Mouse (Mus musculus) CH12.LX (cell line): ENCODE data around the gene Rer1. TPM values are rescaled to one million over a fixed set of nuclear protein-coding genes. Genes with fewer than 3 reads are reported as not detected.

Source experiments
- DNase-seq: peaks from one replicate; pipeline ENCODE4 v3.0.0-alpha.2; 2013; ENCODE audit errors: extremely low read depth
- H3K27ac ChIP-seq: 2 replicates; pipeline ENCODE4 v1.5.1; 2012; ENCODE audit warnings: low read depth, mild to moderate bottlenecking, control low read depth, moderate library complexity; ENCODE audit not compliant: insufficient read depth
- H3K27me3 ChIP-seq: replicated peaks from 2 replicates; pipeline ENCODE3; 2012; ENCODE audit warnings: inconsistent platforms
- H3K36me3 ChIP-seq, 2 experiments: replicated peaks in 1 of 2; 2 replicates each; pipeline versions ENCODE3 to v1.6.1; 2012; ENCODE audit warnings: inconsistent platforms in 1 of 2, low read length in 1 of 2, mild to moderate bottlenecking in 1 of 2, mixed read lengths in 1 of 2, moderate library complexity in 1 of 2; ENCODE audit not compliant: control insufficient read depth in 1 of 2, insufficient read depth in 1 of 2
- H3K4me1 ChIP-seq, 2 experiments: 2 replicates each; pipeline ENCODE4 v1.6.1; 2012; ENCODE audit warnings: inconsistent platforms in 1 of 2, moderate library complexity in 1 of 2; ENCODE audit not compliant: insufficient read depth in 2 of 2, control insufficient read depth in 1 of 2
- H3K4me2 ChIP-seq: 2 replicates; pipeline ENCODE4 v1.6.1; 2012; ENCODE audit warnings: low read depth, mild to moderate bottlenecking, control low read depth; ENCODE audit not compliant: poor library complexity, insufficient read depth, severe bottlenecking
- H3K4me3 ChIP-seq, 3 experiments: fragments of 150-350 bp in 1 of 3; sonication (generic) in 1 of 3; replicated peaks in 1 of 3; 2 replicates each; pipeline versions ENCODE3 to v1.5.1; 2011 to 2012; ENCODE audit warnings: low read depth in 2 of 3, low read length in 2 of 3, mild to moderate bottlenecking in 2 of 3, moderate library complexity in 2 of 3, control low read depth in 1 of 3, improper control_type of control experiment in 1 of 3, inconsistent platforms in 1 of 3, mixed read lengths in 1 of 3; ENCODE audit not compliant: poor library complexity in 1 of 3
- H3K79me2 ChIP-seq: replicated peaks from 2 replicates; pipeline ENCODE4 v1.6.1; 2012; ENCODE audit warnings: mild to moderate bottlenecking, moderate library complexity; ENCODE audit not compliant: control insufficient read depth, poor library complexity, insufficient read depth, severe bottlenecking; ENCODE audit errors: extremely low read depth
- H3K9ac ChIP-seq: 2 replicates; pipeline ENCODE4 v1.6.1; 2012; ENCODE audit warnings: low read depth, mild to moderate bottlenecking, control low read depth, moderate library complexity; ENCODE audit not compliant: insufficient read depth
- H3K9me3 ChIP-seq: replicated peaks from 2 replicates; pipeline ENCODE3; 2012; ENCODE audit warnings: low read length, inconsistent platforms, mixed read lengths
- BHLHE40 ChIP-seq: IDR thresholded peaks from 2 replicates; pipeline ENCODE4 v1.6.1; 2011; ENCODE audit warnings: mild to moderate bottlenecking, low read depth, low read length, improper control_type of control experiment
- CHD1 ChIP-seq: IDR thresholded peaks from 2 replicates; pipeline ENCODE4 v1.6.1; 2012; ENCODE audit warnings: low read depth, low read length, improper control_type of control experiment, inconsistent platforms
- CHD2 ChIP-seq: IDR thresholded peaks from 2 replicates; pipeline ENCODE4 v1.6.1; 2011; ENCODE audit warnings: low read length, improper control_type of control experiment
- CTCF ChIP-seq, 2 experiments: IDR thresholded peaks in 1 of 2; conservative IDR thresholded peaks in 1 of 2; 2 replicates each; pipeline ENCODE4 v1.5.1; 2011 to 2012; ENCODE audit warnings: low read depth in 2 of 2, low read length in 2 of 2, improper control_type of control experiment in 1 of 2, inconsistent platforms in 1 of 2, mild to moderate bottlenecking in 1 of 2, moderate library complexity in 1 of 2
- E2F4 ChIP-seq: IDR thresholded peaks from 2 replicates; pipeline ENCODE4 v1.6.1; 2011; ENCODE audit warnings: low read depth, low read length, improper control_type of control experiment; ENCODE audit not compliant: insufficient replicate concordance
- ELF1 ChIP-seq: IDR thresholded peaks from 2 replicates; pipeline ENCODE4 v1.6.1; 2014; ENCODE audit warnings: low read depth, mild to moderate bottlenecking, inconsistent platforms, low read length, improper control_type of control experiment
- EP300 ChIP-seq: IDR thresholded peaks from 2 replicates; pipeline ENCODE4 v1.6.1; 2011; ENCODE audit warnings: low read length, improper control_type of control experiment
- ETS1 ChIP-seq: conservative IDR thresholded peaks from 2 replicates; pipeline ENCODE4 v1.6.1; 2012; ENCODE audit warnings: low read depth, mild to moderate bottlenecking, inconsistent platforms, low read length, improper control_type of control experiment, moderate library complexity
- GABPA ChIP-seq: IDR thresholded peaks from 2 replicates; pipeline ENCODE4 v1.6.1; 2012; ENCODE audit warnings: low read depth, low read length, improper control_type of control experiment, inconsistent platforms; ENCODE audit not compliant: insufficient replicate concordance
- HCFC1 ChIP-seq: IDR thresholded peaks from 2 replicates; pipeline ENCODE4 v1.6.1; 2012; ENCODE audit warnings: low read depth, mild to moderate bottlenecking, inconsistent platforms, low read length, improper control_type of control experiment
- IRF4 ChIP-seq: IDR thresholded peaks from 2 replicates; pipeline ENCODE4 v1.6.1; 2014; ENCODE audit warnings: low read depth, mild to moderate bottlenecking, inconsistent platforms, low read length, improper control_type of control experiment
- JUN ChIP-seq: IDR thresholded peaks from 2 replicates; pipeline ENCODE4 v1.6.1; 2011; ENCODE audit warnings: low read depth, mild to moderate bottlenecking, low read length, improper control_type of control experiment, moderate library complexity; ENCODE audit not compliant: insufficient read depth
- JUND ChIP-seq: conservative IDR thresholded peaks from 2 replicates; pipeline ENCODE4 v1.6.1; 2011; ENCODE audit warnings: low read depth, low read length, improper control_type of control experiment
- KAT2A ChIP-seq: IDR thresholded peaks from 2 replicates; pipeline ENCODE4 v1.6.1; 2012; ENCODE audit warnings: low read length, improper control_type of control experiment, inconsistent platforms; ENCODE audit not compliant: insufficient replicate concordance
- MAFK ChIP-seq: IDR thresholded peaks from 2 replicates; pipeline ENCODE4 v1.6.1; 2011; ENCODE audit warnings: low read length, improper control_type of control experiment; ENCODE audit not compliant: insufficient replicate concordance
- MAX ChIP-seq: IDR thresholded peaks from 2 replicates; pipeline ENCODE4 v1.6.1; 2011; ENCODE audit warnings: low read length, improper control_type of control experiment
- MAZ ChIP-seq: IDR thresholded peaks from 2 replicates; pipeline ENCODE4 v1.6.1; 2012; ENCODE audit warnings: low read depth, mild to moderate bottlenecking, inconsistent platforms, low read length, improper control_type of control experiment, moderate library complexity
- MEF2A ChIP-seq: IDR thresholded peaks from 2 replicates; pipeline ENCODE4 v1.6.1; 2014; ENCODE audit warnings: low read depth, mild to moderate bottlenecking, inconsistent platforms, low read length, improper control_type of control experiment, borderline replicate concordance
- MXI1 ChIP-seq: IDR thresholded peaks from 2 replicates; pipeline ENCODE4 v1.6.1; 2011; ENCODE audit warnings: mild to moderate bottlenecking, low read depth, low read length, improper control_type of control experiment
- MYC ChIP-seq: IDR thresholded peaks from 2 replicates; pipeline ENCODE4 v1.6.1; 2011; ENCODE audit warnings: low read depth, mild to moderate bottlenecking, improper control_type of control experiment, low read length
- NELFE ChIP-seq: IDR thresholded peaks from 2 replicates; pipeline ENCODE4 v1.6.1; 2011; ENCODE audit warnings: low read depth, low read length, improper control_type of control experiment
- NRF1 ChIP-seq: IDR thresholded peaks from 2 replicates; pipeline ENCODE4 v1.6.1; 2014; ENCODE audit warnings: low read depth, mild to moderate bottlenecking, inconsistent platforms, low read length, improper control_type of control experiment, moderate library complexity
- PAX5 ChIP-seq: IDR thresholded peaks from 2 replicates; pipeline ENCODE4 v1.6.1; 2012; ENCODE audit warnings: low read length, inconsistent platforms, mixed read lengths
- POLR2A ChIP-seq: IDR thresholded peaks from 2 replicates; pipeline ENCODE4 v1.6.1; 2011; ENCODE audit warnings: low read depth, mild to moderate bottlenecking, improper control_type of control experiment, low read length
- POLR2AphosphoS2 ChIP-seq: IDR thresholded peaks from 2 replicates; pipeline ENCODE4 v1.6.1; 2011; ENCODE audit warnings: low read depth, low read length, improper control_type of control experiment
- RAD21 ChIP-seq: IDR thresholded peaks from 2 replicates; pipeline ENCODE4 v1.6.1; 2011; ENCODE audit warnings: low read depth, mild to moderate bottlenecking, low read length, improper control_type of control experiment, moderate library complexity
- RCOR1 ChIP-seq: conservative IDR thresholded peaks from 2 replicates; pipeline ENCODE4 v1.6.1; 2012; ENCODE audit warnings: low read depth, mild to moderate bottlenecking, inconsistent platforms, low read length, improper control_type of control experiment
- SIN3A ChIP-seq: IDR thresholded peaks from 2 replicates; pipeline ENCODE4 v1.6.1; 2012; ENCODE audit warnings: low read length, improper control_type of control experiment, inconsistent platforms
- SMC3 ChIP-seq: IDR thresholded peaks from 2 replicates; pipeline ENCODE4 v1.6.1; 2011; ENCODE audit warnings: low read depth, low read length, improper control_type of control experiment
- TBP ChIP-seq: conservative IDR thresholded peaks from 2 replicates; pipeline ENCODE4 v1.6.1; 2011; ENCODE audit warnings: low read depth, low read length, improper control_type of control experiment
- TCF12 ChIP-seq: IDR thresholded peaks from 2 replicates; pipeline ENCODE4 v1.6.1; 2014; ENCODE audit warnings: low read depth, mild to moderate bottlenecking, inconsistent platforms, low read length, improper control_type of control experiment
- UBTF ChIP-seq: IDR thresholded peaks from 2 replicates; pipeline ENCODE4 v1.6.1; 2012; ENCODE audit warnings: low read depth, mild to moderate bottlenecking, inconsistent platforms, low read length, improper control_type of control experiment, moderate library complexity
- USF1 ChIP-seq: IDR thresholded peaks from 2 replicates; pipeline ENCODE4 v1.6.1; 2014; ENCODE audit warnings: low read depth, mild to moderate bottlenecking, inconsistent platforms, low read length, improper control_type of control experiment
- USF2 ChIP-seq: conservative IDR thresholded peaks from 2 replicates; pipeline ENCODE4 v1.6.1; 2011; ENCODE audit warnings: low read depth, low read length, improper control_type of control experiment
- ZC3H11A ChIP-seq: IDR thresholded peaks from 2 replicates; pipeline ENCODE4 v1.6.1; 2012; ENCODE audit warnings: low read depth, mild to moderate bottlenecking, inconsistent platforms, low read length, improper control_type of control experiment
- ZKSCAN1 ChIP-seq: IDR thresholded peaks from 2 replicates; pipeline ENCODE4 v1.6.1; 2012; ENCODE audit warnings: low read depth, inconsistent platforms, low read length, improper control_type of control experiment, borderline replicate concordance
- ZMIZ1 ChIP-seq: IDR thresholded peaks from 2 replicates; pipeline ENCODE4 v1.6.1; 2012; ENCODE audit warnings: low read depth, mild to moderate bottlenecking, inconsistent platforms, low read length, improper control_type of control experiment
- ZNF384 ChIP-seq: IDR thresholded peaks from 2 replicates; pipeline ENCODE4 v1.6.1; 2012; ENCODE audit warnings: low read depth, low read length, improper control_type of control experiment, inconsistent platforms
- dilution Hi-C: fragments of 300-500 bp; cut with MboI; formaldehyde crosslinking; loops from 2 replicates; pipeline ENCODE4 v1.14.3; 2020; ENCODE audit warnings: low sequenced_read_pairs; ENCODE audit not compliant: extremely low pct_unique_long_range_greater_than_20kb, extremely low pct_ligation_motif_present
- in situ Hi-C: fragments of 300-500 bp; cut with MboI; formaldehyde crosslinking; loops from 3 replicates; pipeline ENCODE4 v1.14.3; 2019; ENCODE audit warnings: low sequenced_read_pairs, low pct_ligation_motif_present, low pct_unique_long_range_greater_than_20kb, mixed read lengths
- polyA plus RNA-seq: library from polyadenylated mRNA; unstranded; fragments of >175 nt; gene quantifications from 2 replicates; pipeline ENCODE4 v1.2.1, GENCODE M21; 2012; ENCODE audit warnings: low read depth; ENCODE audit not compliant: insufficient read length
- total RNA-seq, 2 experiments: library from RNA; depleted of rRNA; stranded (reverse); fragments of 300-350 nt in 1 of 2; fragments of >200 nt in 1 of 2; gene quantifications; 2 replicates each; pipeline ENCODE4 v1.2.3; 2012 to 2014

The Rer1 gene
- total and polyA plus RNA-seq, 3 experiments, result 126 to 221 (median 135) TPM

GRCm38 (mm10) chr4:155095238-155095900 is 9.2 kb upstream of the Rer1 start:
- peaks cover 31 to 73% of the 10 kb centered on the region in 2 experiments for H3K4me1 ChIP-seq
- dilution Hi-C loops, result no loop called here
- H3K27me3 ChIP-seq, result no peaks in the 10 kb centered on the region
- H3K79me2 ChIP-seq, result no peaks in the 10 kb centered on the region
- H3K4me2 ChIP-seq, result no peak overlapping the region
- in situ Hi-C loops, result loop anchor here (5.0 kb wide), 1 partner anchor 152 kb away; the partner anchor contains the start of gene Faap20
- H3K36me3 ChIP-seq, result peaks cover 5 to 74% of the 10 kb centered on the region in 2 experiments
- 0 out of 2 replicates have a peak, but pooled peaks have one; percentile 11 for TF ChIP-seq TCF12
- TF ChIP-seq MEF2A, result peak; percentile 53; the same call in 1 of the 2 replicates
- TF ChIP-seq MYC, result peak; percentile 55
- no peak for TF ChIP-seq POLR2AphosphoS2
- TF ChIP-seq USF1, result no peak
- 0 out of 2 replicates have a peak, but pooled peaks have one; percentile 31 for TF ChIP-seq BHLHE40
- no peak for TF ChIP-seq KAT2A
- no peak for TF ChIP-seq JUN
- peak; percentile 47; the same call in 1 of the 2 replicates for TF ChIP-seq MAZ
- no peak for TF ChIP-seq RCOR1
- no peak for TF ChIP-seq PAX5
- no peak for TF ChIP-seq ZKSCAN1
- peak; percentile 52; the same call in 1 of the 2 replicates for TF ChIP-seq MAX
- no peak for TF ChIP-seq UBTF
- no peak for TF ChIP-seq TBP
- peak; percentile 13; the same call in 1 of the 2 replicates for TF ChIP-seq ETS1
- no peak for TF ChIP-seq GABPA
- TF ChIP-seq IRF4, result peak; percentile 53; the same call in 1 of the 2 replicates
- TF ChIP-seq MAFK, result no peak
- TF ChIP-seq ZMIZ1, result no peak
- peak; percentile 61; the same call in 1 of the 2 replicates for TF ChIP-seq NELFE
- no peak for TF ChIP-seq EP300
- TF ChIP-seq NRF1, result 0 out of 2 replicates have a peak, but pooled peaks have one; percentile 10
- no peak for TF ChIP-seq USF2
- no peak for TF ChIP-seq E2F4
- TF ChIP-seq ELF1, result peak; percentile 33; the same call in 1 of the 2 replicates
- TF ChIP-seq MXI1, result no peak
- peak; percentile 97 for TF ChIP-seq RAD21
- no peak for TF ChIP-seq CHD2
- TF ChIP-seq ZNF384, result no peak
- no peak for TF ChIP-seq SIN3A
- TF ChIP-seq POLR2A, result peak; percentile 37; the same call in 1 of the 2 replicates
- no peak for TF ChIP-seq CHD1
- peak; percentile 98 for TF ChIP-seq ZC3H11A
- no peak for TF ChIP-seq JUND
- TF ChIP-seq SMC3, result peak; percentile 99
- TF ChIP-seq HCFC1, result no peak
- TF ChIP-seq CTCF (conservative IDR thresholded peaks at IDR 0.05 in 1 of 2, IDR thresholded peaks at IDR 0.05 in 1 of 2; ENCODE audit: low read depth in 2 of 2, low read length in 2 of 2), result peak; percentile 66 to 98
- H3K9me3 ChIP-seq, result no peaks in the 10 kb centered on the region
- H3K9ac ChIP-seq, result no peak overlapping the region
- no peak overlapping the region for H3K27ac ChIP-seq
- DNase-seq, result peak; percentile 87
- no peak overlapping the region for H3K4me3 ChIP-seq
